Mouse (Mus musculus) 416B (cell line): ENCODE results near the gene Tspan14.

Experiments
- DNase-seq: peaks from one replicate; pipeline ENCODE4 v3.0.0; 2011; ENCODE audit warnings: low read depth

Tspan14 gene

DNA sequence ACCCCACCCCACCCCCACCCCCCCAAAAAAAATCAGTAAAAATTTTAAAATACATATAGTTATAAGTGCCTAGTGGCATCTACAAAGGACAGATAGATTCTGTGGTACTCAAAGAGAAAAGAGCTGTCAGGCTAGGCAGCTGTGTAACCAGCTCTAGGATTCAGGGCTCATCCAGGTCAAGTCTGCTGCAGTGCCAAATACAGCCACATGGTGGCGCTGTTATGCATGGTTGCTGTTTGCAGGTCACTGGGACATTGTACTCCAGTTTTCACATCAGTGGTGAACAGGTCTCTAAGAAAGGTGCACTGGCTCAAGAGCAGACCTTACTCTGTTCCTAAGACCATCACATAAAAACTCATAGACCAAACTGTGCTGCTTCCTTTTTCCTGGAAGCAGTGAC lies 49.0 kb downstream of the Tspan14 start:
- DNase-seq = peak; percentile 80

DNA sequence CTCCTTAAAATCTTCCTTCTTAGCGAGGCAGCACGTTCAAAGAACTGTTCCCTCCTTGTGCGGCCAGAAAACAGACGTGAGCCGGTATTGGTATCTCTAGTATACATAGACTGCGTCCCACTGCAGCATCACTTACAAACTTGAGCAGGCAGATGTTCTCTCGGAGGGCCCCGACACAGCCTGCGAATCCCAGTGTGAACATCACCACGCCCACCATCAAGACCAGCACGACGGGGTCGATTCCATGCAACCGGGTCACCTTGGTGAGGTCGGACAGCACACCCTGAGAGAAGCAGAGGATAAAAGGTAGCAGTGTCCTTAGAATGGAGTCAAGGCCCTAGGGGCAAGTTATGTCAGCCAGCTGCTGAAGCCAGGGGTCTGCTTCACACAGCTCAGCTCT lies 49.9 kb downstream of the Tspan14 start:
- no peak for DNase-seq

- DNase-seq = no peak
Measured at GRCm38 (mm10) chr14:40915838-40916237, 50.8 kb downstream of the Tspan14 start.

DNA sequence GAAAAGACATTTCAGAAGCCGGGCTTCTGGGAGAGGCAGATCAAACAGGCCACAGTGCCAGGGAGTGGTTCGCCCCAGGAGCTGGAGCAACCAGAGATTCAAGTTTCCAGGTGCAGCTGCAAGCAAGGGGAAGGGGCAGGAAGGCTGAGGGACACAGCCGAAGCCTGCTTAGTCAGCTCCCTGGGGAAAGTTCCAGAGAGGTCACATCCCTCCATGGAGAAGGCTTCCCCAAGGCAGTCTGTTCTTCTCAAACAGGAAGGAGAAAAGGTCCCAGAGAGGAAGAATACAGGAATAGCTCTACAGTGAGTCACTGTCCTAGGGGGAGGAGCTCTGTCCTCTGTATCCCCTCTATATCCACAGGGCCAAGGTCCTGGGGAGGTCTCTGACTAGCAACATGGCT lies 51.9 kb downstream of the Tspan14 start:
- no peak for DNase-seq

GRCm38 (mm10) chr14:40913709-40914108 lies 52.9 kb downstream of the Tspan14 start:
- no peak for DNase-seq

- DNase-seq = no peak
Measured at GRCm38 (mm10) chr14:40911529-40911928, 55.1 kb downstream of the Tspan14 start.

GRCm38 (mm10) chr14:40908763-40909162 lies 57.8 kb downstream of the Tspan14 start:
- DNase-seq = no peak

GRCm38 (mm10) chr14:40906770-40907169 lies 59.8 kb downstream of the Tspan14 start:
- DNase-seq = no peak

- no peak for DNase-seq
Measured at GRCm38 (mm10) chr14:40905813-40906212, 60.8 kb downstream of the Tspan14 start.

DNA sequence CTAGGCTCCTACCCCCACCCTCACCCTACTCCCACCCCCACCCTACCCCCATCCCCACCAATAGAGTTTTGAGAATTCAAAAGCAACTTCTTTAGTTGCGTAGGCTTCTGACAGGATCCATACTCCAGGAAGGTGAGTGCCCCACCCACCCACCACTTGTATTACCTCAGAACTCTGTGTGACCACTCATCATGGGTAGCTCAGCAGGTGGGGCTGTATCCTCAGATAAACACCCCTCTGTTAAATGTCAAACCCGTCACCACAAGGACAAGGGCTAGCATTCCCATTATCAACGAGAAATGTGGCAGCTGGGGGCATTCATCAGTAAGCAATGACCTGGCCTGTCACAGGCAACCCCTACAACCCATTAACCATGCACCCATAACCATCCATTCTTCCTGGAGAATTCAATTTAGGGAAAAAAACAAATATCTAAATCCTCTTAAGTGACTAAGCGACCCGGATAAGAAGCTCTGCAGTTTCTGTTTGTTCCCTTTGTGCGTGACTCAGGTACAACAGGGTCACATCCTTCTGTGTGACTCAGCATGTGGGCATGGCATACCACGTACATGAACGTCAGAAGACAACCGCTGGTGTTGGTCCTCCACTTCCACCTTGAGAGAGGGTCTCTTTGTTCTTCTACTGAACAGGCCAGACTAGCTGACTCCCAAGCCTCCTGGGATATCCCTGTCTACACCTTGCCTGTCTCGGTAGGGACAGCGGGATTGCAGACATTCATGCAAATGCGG lies 64.1 kb downstream of the Tspan14 start:
- DNase-seq = peak; percentile 68

GRCm38 (mm10) chr14:40900267-40900666 lies 66.3 kb downstream of the Tspan14 start:
- no peak for DNase-seq

DNA sequence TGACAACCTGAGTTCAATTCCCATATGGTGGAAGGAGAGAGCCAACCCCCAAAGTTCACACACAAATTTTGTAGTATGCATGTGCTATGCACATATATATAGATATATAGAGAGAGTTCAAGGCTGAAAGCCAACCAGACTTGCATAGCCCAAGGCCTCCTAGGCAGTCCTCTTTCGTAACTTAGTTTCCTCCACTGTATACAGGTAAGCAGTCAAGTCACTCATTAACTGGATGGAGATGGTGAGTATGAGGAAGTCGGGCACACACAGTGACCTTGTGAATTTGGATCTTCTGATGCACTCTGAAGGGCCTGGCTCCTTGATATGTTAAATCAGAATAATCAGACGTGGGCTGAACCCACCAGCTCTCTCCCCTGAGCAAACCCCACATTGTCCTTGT lies 68.7 kb downstream of the Tspan14 start:
- DNase-seq = no peak

DNA sequence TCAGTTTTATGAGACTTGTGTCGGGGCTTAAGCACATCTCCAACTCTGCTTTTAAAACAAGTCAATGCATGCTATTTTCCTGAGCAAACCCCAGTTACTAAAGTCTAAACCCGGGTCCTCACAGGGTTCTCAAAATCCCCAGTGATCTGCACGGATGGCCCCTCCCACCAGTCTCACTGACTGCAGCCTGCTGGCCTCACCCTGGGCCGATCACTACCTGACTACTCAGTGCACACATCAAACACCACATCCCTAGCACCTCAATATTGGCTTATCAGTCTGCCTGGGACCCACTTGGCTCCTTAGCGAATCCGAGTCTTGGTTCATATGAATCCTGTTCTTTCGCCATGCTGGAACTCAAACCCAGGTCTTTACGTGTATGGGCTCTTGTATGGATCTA lies 70.9 kb downstream of the Tspan14 start:
- DNase-seq = no peak

- peak; percentile 43 for DNase-seq
Measured at GRCm38 (mm10) chr14:40894576-40895247, 71.9 kb downstream of the Tspan14 start.

GRCm38 (mm10) chr14:40893884-40894283 lies 72.7 kb downstream of the Tspan14 start:
- no peak for DNase-seq

GRCm38 (mm10) chr14:40893196-40893595 lies 73.4 kb downstream of the Tspan14 start, which contains the start of gene Sh2d4b:
Gene Sh2d4b (minus strand): TSS chr14:40893266.
- DNase-seq = no peak

- no peak for DNase-seq
Measured at GRCm38 (mm10) chr14:40892326-40892825, 74.2 kb downstream of the Tspan14 start.

GRCm38 (mm10) chr14:40891506-40891905 lies 75.1 kb downstream of the Tspan14 start:
- DNase-seq = no peak

DNA sequence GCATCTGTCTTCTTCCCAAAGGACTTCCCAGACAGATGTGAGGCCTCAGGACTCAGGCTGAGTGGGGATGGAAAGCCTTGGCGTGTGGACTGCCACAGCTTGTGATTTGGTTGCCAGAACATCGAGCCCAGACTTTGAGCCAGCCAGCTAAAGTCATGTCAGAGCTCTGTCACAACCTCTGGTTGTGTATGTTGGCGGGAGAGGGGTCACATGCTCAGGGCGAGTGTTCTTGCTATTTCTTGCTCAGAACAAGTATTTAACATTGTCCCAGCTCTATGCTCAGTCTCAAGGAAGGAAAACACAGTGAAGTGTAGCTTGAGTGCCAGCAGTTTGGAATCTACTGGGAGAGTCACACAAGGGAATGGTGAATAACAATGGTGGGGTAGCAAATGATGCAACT lies 76.9 kb downstream of the Tspan14 start:
- no peak for DNase-seq

DNA sequence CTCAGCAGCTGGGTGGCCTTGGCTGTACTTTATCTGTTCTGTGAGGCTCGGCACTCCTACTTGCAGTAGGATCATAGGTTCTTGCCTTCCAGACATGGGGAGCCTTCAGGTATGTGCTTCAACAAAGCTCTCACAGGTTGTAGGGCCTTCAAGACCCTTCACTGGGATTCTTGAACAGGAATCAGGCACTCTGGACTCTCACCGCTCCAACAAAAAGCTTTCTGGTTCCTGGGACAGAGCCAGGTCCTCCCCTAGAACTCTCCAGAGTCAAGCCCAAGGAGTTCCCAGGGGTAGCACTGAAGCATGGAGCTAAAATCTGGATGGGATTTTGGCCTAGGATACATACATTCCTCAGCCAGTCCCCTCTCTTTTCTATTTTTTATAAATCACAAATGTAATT lies 77.4 kb downstream of the Tspan14 start:
- DNase-seq = no peak

DNA sequence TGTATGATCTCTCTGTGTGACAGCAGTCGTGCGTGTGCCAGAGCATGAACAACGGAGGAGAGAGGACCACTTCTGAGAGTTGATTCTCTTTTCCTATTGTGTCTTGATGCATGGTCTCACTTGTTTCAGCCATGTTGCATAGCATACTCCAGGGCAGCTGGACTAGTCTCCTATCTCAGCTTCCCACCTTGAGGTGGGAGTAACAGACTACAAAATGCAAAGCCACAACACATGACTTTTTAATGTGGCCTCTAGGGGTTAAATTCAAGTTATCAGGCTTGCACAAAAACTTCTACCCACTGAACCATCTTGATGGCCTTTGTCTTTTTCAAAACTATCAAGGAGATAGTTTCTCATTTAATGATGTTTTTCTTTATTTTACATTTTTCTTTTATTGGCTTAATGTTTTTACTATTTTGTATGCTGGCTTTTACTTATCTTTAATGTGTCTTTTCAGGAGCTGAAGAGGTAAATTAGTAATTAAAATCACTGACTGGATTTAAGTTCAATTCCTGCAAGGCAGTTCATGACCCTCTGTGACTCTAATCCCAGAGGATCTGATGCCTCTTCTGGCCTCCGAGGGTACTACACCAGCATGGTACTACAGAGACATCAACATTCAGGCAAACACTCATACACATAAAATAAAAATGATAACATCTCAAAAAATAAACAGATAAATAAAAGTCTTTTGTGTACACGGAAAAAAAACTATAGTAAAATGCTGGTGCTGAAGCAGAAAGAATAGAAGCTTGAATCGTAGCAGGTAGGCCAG lies 80.0 kb downstream of the Tspan14 start:
- no peak for DNase-seq

GRCm38 (mm10) chr14:40885752-40886151 lies 80.9 kb downstream of the Tspan14 start:
- no peak for DNase-seq

- peak; percentile 18 for DNase-seq
Measured at GRCm38 (mm10) chr14:40885225-40885624, 81.4 kb downstream of the Tspan14 start.
